Mouse (Mus musculus) left cerebral cortex, postnatal 4 days (tissue): ENCODE data around the gene Ccndbp1. TPM values are rescaled to one million over a fixed set of nuclear protein-coding genes. Genes with fewer than 3 reads are reported as not detected.
"Not testable (repeated sequence)": the region's sequence is repeated elsewhere in the genome, so short reads cannot be mapped to it uniquely, and the experiment has no call there.

Source experiments
- DNase-seq: peaks from one replicate; pipeline ENCODE4 v3.0.0-alpha.2; 2022
- intact Hi-C: fragments of 180-260 bp; cut with DNase I; formaldehyde crosslinking; loops from one replicate; pipeline ENCODE4 v1.15.1; 2025
- total RNA-seq, 2 experiments: library from RNA; stranded (reverse); gene quantifications; 2 replicates each; pipeline ENCODE4 v1.2.3; 2021

The Ccndbp1 gene
- total RNA-seq, 2 experiments from 2014 or later: 55.8 to 59.1 TPM

DNA sequence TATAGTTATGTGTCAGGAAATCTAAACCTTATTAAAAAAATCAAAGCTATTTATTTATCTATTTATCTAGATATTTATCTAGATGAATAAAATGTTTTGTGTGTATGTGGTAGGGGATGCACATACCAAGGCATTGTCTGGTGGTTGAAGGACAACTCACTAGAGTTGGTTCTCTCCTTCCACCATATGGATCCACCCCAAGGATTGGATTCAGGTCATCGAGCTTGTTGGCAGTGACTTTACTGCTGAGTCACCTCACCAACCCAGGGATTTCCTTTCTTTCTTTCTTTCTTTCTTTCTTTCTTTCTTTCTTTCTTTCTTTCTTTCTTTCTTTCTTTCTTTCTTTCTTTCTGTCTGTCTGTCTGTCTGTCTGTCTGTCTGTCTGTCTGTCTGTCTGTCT lies 11.6 kb upstream of the Ccndbp1 start:
- intact Hi-C loops: not testable (repeated sequence)

DNA sequence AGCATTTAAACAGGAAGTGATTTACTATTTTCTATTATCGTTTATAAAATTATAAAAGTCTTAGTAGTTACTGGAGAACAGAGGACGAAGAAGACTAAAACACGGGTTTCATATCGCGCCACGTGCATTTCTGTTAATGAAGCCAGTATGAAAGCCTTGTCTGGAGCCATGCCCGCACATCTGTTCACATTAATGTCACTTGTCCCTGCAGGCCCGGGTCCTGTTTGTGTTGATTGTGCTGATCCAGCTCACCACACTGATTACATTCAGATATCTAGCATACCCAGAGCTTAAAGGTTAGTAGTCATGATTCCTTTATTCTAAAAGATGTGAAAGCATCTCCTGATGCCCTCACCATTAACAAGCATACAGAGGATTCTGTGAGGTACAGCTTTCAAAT lies 9.3 kb upstream of the Ccndbp1 start:
- no peak for DNase-seq
- intact Hi-C loops: no loop called here

More for the DNA sequence above, 11.6 kb upstream of the Ccndbp1 start:
- DNase-seq: not testable (repeated sequence)

DNA sequence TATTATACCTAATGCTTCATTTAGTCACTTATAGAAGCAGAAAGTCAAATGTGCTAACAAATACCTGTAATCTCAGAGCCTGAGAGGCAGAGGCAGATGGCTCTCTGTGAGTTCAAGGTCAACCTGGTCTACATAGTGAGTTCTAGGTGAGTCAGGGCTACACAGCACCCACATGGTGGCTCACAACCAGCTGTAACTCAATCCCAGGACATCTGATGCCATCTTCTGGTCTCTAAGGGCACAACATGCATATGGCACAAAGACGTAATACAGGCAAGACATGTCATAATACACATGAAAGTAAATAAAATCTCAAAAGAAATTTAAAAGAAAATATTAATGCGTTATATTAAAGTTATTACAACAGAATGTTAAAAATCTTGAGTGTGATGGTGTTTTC lies 4.6 kb upstream of the Ccndbp1 start:
- intact Hi-C loops: no loop called here
- DNase-seq: no peak

DNA sequence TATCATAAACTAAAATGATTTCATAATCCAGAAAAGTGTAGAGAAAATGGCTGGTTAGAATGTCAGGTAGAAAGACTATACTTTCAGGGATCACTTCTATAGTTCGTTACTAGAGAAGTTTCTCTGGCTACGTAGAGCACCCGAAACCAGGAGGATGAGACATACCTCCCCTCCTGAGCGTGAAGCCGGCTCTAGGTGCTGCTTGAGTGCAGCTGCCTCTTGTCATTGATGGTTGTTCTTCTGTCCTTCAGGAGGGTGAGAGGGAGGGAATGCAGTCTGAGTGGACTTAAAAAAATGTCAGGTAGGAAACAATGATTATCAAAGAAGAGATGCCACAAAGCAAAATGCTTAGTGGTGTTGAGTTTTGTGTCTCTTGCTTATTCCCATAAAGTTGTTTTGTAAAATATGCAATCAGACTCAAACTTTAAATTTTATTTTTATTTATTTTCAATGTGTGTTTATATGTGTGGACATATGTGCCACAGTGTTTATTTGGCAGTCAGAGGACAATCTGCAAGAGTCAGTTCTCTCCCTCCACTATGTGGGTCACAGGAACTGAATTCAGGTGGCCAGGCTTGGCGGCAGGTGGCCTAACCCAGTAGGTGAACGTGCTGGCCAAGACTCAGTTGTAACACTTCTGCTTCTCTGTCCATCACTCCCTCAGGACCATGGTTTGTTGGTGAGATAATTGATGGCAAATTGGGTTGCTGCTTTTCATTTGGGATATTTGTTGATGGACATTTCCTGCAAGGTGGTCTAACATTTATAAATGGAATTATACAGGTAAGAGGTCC lies 4.0 kb upstream of the Ccndbp1 start:
- DNase-seq: no peak
- intact Hi-C loops: no loop called here

DNA sequence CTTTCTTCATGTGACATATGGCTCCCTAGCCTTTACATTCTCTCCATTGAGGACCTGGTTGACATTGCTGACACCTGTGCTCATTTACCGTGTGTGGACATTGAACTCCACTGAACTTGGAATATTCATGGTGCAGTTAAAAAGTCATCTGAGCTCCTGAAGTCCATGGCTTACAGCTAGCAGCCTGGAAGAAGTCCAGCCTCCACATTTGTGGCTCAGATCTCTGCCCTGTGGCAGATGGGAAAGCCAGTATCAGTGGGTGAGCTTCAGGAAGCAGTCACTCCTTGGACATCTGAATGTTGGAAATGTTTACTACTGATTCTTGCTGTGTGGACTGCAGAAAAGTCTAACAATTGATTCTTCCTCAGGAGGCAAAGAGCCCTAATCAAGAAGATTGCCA lies 1.2 kb upstream of the Ccndbp1 start:
- intact Hi-C loops: no loop called here
- DNase-seq: no peak

DNA sequence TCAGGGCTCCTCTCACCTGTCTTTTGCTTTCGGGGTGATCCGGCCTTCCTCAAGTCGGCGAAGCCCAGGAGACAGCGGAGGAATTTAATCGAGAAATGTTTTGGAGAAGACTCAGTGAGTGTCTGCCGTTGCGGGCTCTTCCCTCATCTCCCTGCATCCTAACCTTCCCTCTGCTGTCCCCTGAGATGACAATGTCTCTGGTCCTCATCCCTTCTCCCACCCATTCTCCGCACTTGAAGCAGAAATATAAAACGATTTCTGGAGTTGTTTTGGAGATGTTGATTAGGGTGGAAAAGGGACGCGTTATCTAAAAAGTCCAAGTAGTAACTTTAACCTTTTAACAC lies 433 bp downstream of the Ccndbp1 start:
- intact Hi-C loops: no loop called here
- no peak for DNase-seq

DNA sequence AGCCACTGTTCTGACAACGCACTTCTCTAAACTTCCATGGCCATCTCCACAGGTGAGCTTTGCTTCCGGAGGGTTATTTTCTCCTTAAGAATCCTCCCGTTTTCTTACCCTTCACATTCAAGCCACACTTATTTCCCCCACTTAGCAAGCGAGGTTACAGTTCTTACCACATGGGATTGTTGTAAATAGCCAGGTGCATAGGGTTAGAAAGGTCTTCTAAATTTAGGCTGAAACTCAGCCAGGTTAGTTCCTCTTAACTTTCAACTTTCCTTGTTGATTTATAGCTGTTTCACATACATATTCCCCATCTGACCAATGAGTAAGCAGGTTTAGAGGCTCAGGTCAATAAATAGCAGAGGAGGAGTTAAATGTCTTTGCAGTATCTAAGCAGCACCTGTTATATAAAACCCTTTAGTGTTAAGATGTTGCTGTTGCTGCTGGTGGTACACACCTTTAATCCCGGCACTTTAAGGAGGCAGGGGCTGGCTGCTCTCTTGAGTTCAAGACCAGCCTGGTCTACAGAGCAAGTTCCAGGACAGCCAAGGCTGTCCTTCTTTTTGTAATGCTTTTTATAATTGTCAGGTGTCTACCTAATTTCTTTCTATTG lies 971 bp downstream of the Ccndbp1 start:
- intact Hi-C loops: no loop called here
- DNase-seq: no peak

DNA sequence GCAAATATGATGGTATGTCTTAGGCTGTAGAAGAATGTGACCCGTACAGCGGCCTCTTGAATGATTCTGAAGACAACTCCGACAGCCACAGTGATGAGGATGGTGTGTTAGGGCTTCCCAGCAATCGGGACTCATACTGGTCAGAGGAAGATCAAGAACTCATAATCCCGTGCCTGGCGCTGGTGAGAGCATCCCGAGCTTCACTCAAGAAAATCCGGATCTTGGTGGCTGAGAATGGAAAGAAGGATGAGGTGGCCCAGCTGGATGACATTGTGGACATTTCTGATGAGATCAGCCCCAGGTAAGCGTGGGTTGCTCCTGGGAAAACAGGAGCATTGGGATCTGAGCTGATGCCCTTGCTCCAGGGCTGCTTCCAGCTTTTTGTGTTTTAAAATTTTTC lies 4.5 kb downstream of the Ccndbp1 start:
- intact Hi-C loops: no loop called here
- no peak for DNase-seq

DNA sequence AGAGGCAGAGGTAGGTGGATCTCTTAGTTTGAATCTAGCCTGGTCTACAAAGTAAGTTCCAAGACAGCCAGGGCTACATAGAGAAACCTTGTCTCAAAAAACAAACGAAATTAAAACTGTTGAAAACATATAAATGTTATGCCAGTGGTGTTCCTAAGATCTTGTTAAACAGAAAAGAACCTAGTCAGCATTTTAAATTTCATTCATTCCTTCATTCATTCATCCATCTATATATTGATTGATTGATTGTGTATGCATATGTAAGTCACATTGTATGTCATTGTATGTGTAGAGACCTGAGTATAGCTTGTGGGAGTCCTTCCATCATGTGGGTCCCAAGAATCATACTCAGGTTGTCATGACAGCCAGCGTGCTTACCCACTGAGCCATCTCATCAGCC lies 7.3 kb downstream of the Ccndbp1 start:
- intact Hi-C loops: no loop called here
- DNase-seq: no peak

DNA sequence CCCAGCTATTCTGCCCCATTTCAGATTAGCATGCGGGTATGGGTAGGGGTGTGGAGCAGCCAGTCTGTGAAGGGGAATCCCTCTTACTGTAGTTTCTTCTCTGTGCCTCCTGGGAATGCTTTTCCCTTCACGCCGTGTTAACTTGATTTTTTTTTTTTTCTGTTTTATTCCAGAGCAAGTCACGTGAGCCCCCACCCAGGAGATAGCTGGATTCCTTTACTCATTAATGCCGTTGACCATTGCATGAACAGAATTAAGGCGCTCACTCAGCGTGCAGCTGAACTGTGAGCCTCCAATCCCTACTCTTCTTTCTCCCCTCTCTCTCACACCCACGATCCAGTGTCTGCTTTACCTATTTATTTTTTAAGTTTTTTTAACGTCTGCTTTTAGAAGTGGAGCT lies 8.0 kb downstream of the Ccndbp1 start:
- intact Hi-C loops: no loop called here
- DNase-seq: no peak

DNA sequence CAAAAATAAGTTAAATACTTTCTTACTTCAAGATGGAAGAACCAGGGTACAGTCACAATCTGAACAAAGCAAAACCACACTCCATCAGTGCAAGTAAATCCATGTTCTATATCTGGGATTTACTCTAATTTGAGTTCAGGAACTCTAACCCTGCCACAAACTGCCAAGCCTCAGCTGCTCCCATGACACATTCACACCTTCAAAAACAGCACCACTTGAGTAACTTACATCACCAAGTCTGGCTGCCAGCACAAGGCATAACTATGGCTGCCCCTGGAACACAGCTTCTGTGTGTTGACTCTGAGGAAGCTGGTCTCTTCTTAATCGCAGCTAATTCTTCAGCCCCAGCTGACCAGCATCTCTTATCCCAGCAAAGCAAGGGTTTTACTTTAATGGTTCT lies 8.9 kb downstream of the Ccndbp1 start:
- intact Hi-C loops: no loop called here
- DNase-seq: no peak

DNA sequence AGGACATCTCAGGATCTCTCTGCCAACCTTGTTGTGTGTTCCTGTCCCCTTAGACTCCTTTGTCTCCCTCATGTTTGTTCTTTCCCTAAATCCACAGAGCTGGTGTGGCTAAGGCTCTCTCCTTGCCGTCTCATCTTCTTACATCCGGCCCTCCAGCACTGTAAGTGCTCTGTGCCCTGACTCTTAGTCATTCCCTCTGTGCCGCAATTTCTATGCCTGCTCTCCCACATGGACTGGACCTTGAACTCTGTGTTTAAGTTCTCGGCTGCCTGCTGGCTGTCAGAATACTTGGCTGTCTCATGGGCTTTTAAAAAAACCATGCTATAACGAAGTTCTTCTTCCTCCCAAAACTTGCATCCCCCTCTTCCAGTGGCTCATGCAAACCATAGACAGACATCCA lies 14.7 kb downstream of the Ccndbp1 start:
- intact Hi-C loops: no loop called here
- no peak for DNase-seq

DNA sequence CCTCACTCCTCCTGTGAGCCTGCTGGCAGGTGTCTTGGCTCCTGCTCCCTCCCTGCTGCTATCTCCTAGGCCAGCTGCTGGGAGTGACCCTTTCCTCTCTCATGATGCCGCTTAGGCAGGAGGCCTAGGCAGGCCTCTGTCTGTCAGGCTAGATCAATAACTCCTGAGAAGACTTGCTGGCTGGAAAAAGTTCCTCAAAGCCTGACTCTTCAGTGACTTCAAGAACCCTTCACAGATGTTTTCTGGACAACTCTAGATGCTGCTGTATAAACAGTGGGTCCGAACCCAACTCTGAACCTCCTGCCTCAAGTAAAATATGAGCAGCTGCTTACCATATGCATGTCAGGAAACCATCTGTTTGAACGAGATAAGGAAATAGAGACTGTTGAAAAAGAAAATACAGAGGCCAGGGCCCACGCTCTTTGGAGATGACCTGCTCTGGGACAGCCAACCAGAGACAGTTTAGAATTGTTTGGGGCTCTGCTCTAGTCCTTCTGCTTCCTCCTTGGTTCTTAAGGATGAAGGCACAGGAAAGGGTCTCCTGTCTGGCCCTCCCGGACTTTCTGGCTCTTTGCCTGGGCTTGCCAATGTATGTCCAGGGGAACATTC lies 28.6 kb downstream of the Ccndbp1 start, which contains the start of gene Epb42:
TSS of gene Epb42 (minus strand) at position 340 of the 609 bp plus-strand sequence.
- DNase-seq: no peak
- intact Hi-C loops: no loop called here

DNA sequence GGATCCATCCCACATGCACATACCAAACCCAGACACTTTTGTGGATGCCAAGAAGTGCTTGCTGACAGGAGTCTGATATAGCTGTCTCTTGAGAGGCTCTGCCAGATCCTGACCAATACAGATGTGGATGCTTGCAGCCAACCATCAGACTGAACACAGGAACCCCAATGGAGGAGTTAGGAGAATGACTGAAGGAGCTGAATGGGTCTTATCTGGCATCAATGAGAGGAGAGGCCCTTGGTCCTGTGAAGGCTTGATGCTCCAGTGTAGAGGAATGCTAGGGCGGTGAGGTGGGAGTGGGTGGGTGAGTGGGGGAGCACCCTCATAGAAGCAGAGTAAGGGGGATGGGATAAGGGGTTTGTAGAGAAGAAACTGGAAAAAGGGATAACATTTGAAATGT lies 30.6 kb downstream of the Ccndbp1 start:
- intact Hi-C loops, DNase-seq: not testable (repeated sequence)

DNA sequence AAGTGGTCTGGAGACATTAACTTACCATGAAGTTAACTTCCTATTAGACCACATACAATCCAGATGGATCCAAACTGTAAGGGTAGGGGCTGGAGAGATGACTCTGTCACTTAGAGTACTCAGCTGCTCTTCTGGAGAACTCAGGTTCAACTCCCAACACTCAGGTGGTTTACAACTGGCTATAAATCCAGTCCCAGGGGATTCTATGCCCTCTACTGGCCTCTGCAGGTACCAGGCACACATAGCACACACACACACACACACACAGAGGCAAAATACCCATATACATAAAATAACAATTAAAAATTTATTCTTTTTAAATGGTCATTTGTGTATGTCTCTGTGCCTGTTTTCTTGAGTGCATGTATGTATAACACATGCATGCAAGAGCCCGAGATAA lies 31.2 kb downstream of the Ccndbp1 start:
- intact Hi-C loops: no loop called here
- DNase-seq: no peak

DNA sequence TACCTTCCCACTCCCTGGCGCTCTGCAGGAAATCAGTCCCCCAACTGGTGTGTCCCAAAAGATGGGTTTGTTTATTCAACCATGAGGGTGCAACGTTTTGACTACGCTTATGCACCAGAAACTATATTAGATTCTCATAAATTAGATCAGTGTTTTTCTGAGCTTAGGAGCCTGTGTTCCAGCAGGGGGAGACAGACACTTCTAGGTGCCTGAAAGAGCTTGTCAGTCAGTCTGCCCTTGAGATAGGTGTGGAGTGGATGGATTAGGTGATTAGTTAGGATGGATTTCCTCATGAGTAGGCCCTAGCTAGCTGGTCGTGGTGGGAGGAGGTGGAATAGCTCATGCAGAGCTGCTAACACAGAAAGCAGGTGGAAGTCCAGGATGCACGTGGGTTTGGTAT lies 32.9 kb downstream of the Ccndbp1 start:
- intact Hi-C loops: loop anchor here (5.0 kb wide), 1 partner anchor 61 kb away; no protein-coding TSS in a partner anchor
- peak; percentile 21 for DNase-seq

DNA sequence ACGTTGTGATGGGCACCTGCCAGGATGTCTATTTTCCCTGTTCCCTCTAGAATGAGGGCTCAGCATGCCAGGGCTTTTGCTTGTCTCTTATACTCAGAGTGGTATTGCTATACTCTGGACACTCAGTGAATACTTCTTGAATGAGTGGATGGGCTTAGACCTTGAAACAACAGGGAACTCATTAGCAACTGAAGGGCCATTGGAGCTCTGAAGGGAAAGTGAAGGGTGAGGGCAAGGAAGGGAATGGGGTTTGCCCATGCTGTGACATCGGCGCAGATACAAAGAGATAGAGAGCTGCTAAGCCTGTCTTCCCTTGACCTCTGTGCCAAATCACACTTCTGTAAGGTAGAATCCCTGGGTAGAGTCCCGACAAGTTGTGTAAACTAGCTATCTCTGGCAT lies 37.5 kb downstream of the Ccndbp1 start:
- no peak for DNase-seq
- intact Hi-C loops: no loop called here

DNA sequence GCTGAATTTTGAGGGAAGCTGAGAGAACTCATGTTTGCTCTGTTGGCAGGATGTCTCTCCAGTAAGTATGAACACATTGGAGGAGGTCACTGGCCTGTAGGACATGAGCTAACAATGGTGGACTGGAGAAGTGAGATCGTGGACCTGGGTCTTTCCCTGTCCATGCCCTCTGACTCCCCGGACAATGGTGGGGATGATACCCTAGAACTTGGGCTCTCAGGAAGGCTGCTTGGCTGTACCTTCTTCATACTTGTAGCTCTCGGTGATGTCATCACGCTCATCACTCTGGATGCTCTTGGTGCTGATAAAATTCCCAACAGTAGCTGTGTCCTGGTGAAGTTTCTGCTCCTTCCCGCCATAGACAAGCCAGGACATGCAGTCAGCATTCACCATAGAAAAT lies 44.0 kb downstream of the Ccndbp1 start:
- intact Hi-C loops: no loop called here
- no peak for DNase-seq

DNA sequence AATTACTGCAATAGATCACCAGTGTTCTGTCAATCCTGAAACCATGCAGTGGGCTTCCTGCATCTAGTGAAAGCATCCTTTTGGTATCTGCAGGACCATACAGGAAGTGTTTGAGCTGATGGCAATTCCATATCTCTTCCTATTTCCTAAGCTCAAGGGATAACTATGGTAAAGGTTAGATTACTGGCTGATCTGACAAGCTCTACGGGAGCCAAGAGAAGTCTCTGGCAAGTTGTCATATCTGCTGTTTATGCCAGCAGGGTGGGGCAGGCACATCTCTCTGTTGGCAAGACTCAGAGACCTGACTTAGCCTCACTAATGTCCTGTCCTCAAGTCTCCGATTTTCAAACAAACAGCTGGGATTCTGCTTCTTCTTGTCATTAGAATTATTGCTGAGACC lies 45.9 kb downstream of the Ccndbp1 start:
- no peak for DNase-seq
- intact Hi-C loops: no loop called here

DNA sequence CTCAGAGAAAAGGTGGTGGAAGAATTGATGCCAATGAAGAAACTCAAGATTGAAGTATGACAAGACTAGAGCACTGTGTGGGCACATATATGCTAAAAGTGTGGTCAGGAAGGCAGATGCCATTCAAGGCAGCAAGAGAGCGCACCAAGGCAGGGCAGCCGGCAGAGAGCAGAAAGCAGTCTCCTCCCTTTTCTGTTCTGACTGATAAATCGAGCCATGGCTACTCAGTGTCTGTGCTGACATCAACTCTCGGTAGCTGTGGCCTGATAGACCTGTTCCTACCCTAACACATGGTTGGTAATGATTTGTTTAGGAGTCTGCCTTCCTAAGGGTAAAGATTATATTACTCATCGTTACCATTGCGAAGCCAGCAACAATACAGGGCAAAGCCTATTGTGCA lies 47.7 kb downstream of the Ccndbp1 start:
- intact Hi-C loops: no loop called here
- DNase-seq: no peak

DNA sequence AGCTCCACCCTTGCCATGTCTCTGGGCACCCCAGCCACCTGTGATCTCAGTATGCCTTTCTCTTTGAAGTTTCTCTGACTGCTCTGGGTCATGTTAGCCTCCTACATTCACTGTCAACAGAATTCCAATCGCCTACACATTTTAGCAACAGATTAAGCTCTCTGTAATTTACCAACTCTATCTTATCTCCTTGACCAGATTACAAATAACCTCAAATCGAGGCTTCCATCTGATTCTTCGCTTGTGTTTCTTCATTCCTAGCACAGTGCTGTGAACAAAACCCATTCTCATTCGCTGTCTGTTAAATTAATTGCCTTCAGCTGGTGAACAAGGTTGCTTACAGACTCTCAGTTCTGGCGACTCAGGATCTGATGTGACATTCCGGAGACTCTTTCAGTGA lies 49.8 kb downstream of the Ccndbp1 start:
- no peak for DNase-seq
- intact Hi-C loops: no loop called here

DNA sequence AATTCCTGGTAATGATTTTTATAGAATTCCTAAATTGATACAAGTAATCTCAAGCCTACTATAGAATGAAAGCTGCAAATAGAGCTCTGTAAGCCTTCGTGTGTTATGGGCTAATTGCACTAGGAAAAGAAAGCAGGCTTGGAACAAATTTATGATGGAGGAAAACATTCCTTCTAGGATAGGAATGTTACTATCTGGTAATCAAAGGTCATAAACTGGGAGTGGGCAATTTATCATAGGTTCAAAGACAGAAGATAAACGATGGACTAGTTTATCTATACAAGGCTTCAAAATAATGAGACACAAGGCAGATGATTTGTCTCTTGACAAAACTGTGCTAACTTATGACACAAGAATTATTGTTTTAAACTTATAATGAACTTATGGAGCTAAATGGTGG lies 53.1 kb downstream of the Ccndbp1 start:
- intact Hi-C loops: no loop called here
- DNase-seq: no peak
